Mouse (Mus musculus): ENCODE results near the gene Cdh13. TPM values are rescaled to one million over a fixed set of nuclear protein-coding genes. Genes with fewer than 3 reads are reported as not detected.

The Cdh13 gene
- not detected for total RNA-seq (2023)

DNA sequence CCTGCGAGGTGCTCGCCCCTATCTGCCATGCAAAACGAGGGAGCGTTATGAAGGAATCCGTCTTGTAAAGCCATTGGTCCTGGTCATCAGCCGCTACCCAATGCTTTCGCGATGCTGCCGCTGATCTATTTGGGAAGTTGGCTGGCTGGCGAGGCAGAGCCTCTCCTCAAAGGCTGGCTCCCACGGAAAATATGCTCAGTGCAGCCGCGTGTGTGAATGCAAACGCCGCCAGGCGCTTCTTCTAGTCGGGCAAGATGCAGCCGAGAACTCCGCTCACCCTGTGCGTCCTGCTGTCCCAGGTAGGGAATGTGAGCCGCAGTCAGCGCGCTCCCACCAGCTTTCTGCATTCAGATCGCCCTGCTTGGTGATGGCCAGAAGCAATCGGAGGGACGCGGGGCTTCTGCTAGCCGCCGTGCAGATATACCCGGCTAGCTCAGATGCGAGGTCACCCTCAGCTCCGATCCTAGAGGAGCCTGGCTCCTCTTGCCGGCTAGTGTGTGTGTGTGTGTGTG lies at the start of gene Cdh13:
Gene Cdh13 (plus strand): TSS at position 134 of the 512 bp plus-strand sequence.

DNA sequence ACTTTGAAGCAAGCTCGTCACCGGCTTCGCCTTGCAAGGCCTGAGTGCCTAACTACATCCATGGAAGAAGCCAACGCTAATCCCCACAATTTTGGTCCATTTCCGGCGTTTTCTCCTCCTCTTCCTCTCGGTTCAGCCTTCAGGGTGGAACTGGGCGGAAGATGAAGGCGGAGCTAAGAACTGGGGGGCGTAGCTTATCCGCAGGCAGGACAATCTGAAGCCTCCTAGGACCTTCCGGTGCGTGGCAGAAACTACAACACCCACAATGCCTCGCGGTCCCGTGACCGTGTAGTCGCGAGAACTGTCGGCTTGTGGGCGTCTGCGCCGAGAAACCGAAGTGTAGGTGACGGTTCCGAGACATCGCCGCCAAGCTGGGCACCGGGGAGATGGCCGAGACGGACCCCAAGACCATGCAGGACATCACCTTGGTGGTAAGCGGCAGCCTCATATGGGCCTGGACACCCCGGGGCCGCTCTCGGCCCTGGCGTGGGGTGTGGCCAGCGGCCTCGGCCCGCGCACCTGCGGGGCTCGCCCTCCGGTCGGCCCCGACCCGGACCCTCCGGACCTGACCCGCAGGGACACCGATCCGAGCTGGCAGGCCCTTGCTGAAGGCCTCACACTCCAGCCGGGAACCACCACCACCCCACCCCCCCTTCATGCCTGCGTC lies 1060.8 kb downstream of the Cdh13 start, which contains the start of gene Hsbp1:
Gene Hsbp1 (plus strand): TSS at position 299 of the 667 bp plus-strand sequence.

Data from monocyte, adult 59 days (primary cell).